ENCODE assay signal across 8 mouse cellular contexts in the genomic region with DNA sequence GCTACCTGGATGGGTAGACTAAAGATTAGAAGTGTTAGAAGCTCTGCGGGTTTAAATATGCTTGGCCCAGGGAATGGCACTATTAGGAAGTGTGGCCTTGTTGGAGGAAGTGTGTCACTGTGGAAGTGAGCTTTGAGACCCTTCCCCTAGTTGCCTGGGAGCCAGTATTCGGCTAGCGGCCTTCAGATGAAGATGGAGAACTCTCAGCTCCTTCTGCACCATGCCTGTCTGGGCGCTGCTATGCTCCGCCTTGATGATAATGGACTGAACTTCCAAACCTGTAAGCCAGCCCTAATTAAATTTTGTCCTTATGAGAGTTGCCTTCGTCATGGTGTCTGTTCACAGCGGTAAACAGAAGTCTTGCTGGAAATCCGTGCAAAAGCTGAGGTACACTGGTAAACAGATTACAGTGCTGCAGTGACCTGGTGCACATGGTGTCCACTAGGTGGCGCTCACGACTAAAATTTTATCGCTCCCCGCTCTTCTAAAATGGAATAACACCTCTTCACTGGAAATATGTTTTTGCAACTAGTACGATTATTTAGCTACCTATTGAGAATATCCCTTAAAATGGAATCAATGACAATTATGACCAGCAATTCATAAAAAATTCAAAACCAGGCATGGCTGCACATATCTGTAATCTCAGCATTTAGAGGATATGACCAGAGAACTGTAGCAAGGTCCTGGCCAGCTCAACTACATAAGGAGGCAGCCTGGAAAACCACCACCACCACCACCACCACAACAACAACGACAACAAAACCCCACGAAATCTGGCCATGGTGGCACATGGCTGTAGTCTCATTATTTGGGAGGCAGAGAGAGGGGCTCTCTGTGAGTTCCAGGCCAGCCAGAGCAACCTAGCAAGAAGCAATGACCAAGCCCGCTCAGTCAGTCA.
DNase-seq lines count a peak whose midpoint lies in the region; ATAC-seq and TF ChIP-seq lines count a peak whose summit lies in the region.

No protein-coding gene starts in this region.

- H3K36me3 ChIP-seq in kidney, embryonic 16.5 days (ENCODE audit: insufficient read depth, low read length) = no peaks in the 10 kb centered on the region
- H3K36me3 ChIP-seq in forebrain, embryonic 14.5 days (ENCODE audit: control insufficient read depth, insufficient read depth, low read length) = no peaks in the 10 kb centered on the region
- no peaks in the 10 kb centered on the region for H3K36me3 ChIP-seq in hindbrain, postnatal 0 days (ENCODE audit: insufficient read depth, low read length)
- H3K36me3 ChIP-seq in liver, adult 2 months (ENCODE audit: control insufficient read depth, insufficient read depth, low read length) = no peaks in the 10 kb centered on the region
- H3K36me3 ChIP-seq in neural tube, embryonic 13.5 days = no peaks in the 10 kb centered on the region
- no peaks in the 10 kb centered on the region for H3K36me3 ChIP-seq in stomach, postnatal 0 days (ENCODE audit: control insufficient read depth, insufficient read depth, low read length)

- TF ChIP-seq POLR2A in liver, adult 2 months (IDR thresholded peaks at IDR 0.05; ENCODE audit: extremely low read depth, insufficient read depth, low read length) = no peak

- no peak for ATAC-seq in kidney, embryonic 16.5 days (ENCODE audit: low FRiP score, low TSS enrichment)
- ATAC-seq in forebrain, embryonic 14.5 days = peak; percentile 88
- ATAC-seq in hindbrain, postnatal 0 days = peak; percentile 74
- ATAC-seq in neural tube, embryonic 13.5 days (ENCODE audit: low read depth) = peak; percentile 71; the same call in 1 of the 2 replicates
- peak; percentile 41; the same call in 1 of the 2 replicates for ATAC-seq in stomach, postnatal 0 days (ENCODE audit: low FRiP score, low TSS enrichment)

- peak; percentile 90 for TF ChIP-seq CTCF in hindbrain, postnatal 0 days (IDR thresholded peaks at IDR 0.05; ENCODE audit: low read depth)
- peak; percentile 70 for TF ChIP-seq CTCF in liver, adult 2 months (IDR thresholded peaks at IDR 0.05; ENCODE audit: low read depth, low read length)
- TF ChIP-seq CTCF in stomach, postnatal 0 days (IDR thresholded peaks at IDR 0.05; ENCODE audit: low read depth) = peak; percentile 87

- 29% methylated on average over 16 of the region's 16 CpGs for WGBS in kidney, embryonic 16.5 days
- WGBS in forebrain, embryonic 14.5 days = 31% methylated on average over 16 of the region's 16 CpGs
- 28% methylated on average over 16 of the region's 16 CpGs for WGBS in hindbrain, postnatal 0 days
- 27% methylated on average over 16 of the region's 16 CpGs for WGBS in liver, adult 2 months
- WGBS in neural tube, embryonic 13.5 days = 30% methylated on average over 16 of the region's 16 CpGs
- 29% methylated on average over 16 of the region's 16 CpGs for WGBS in stomach, postnatal 0 days

- no peak overlapping the region for H3K4me2 ChIP-seq in kidney, embryonic 16.5 days (replicated peaks; ENCODE audit: low read depth, low read length)
- H3K4me2 ChIP-seq in forebrain, embryonic 14.5 days (ENCODE audit: low read length) = no peak overlapping the region
- H3K4me2 ChIP-seq in hindbrain, postnatal 0 days (ENCODE audit: low read depth, low read length) = no peak overlapping the region
- no peak overlapping the region for H3K4me2 ChIP-seq in neural tube, embryonic 13.5 days
- H3K4me2 ChIP-seq in stomach, postnatal 0 days (replicated peaks; ENCODE audit: low read depth) = no peak overlapping the region

- no peaks in the 10 kb centered on the region for H3K27me3 ChIP-seq in kidney, embryonic 16.5 days (ENCODE audit: insufficient read depth, low read length)
- H3K27me3 ChIP-seq in forebrain, embryonic 14.5 days (replicated peaks; ENCODE audit: control insufficient read depth, insufficient read depth, low read length) = no peaks in the 10 kb centered on the region
- H3K27me3 ChIP-seq in hindbrain, postnatal 0 days (ENCODE audit: insufficient read depth, low read length) = no peaks in the 10 kb centered on the region
- no peaks in the 10 kb centered on the region for H3K27me3 ChIP-seq in liver, adult 2 months (ENCODE audit: control insufficient read depth, insufficient read depth, low read length)
- H3K27me3 ChIP-seq in neural tube, embryonic 13.5 days = no peaks in the 10 kb centered on the region
- H3K27me3 ChIP-seq in stomach, postnatal 0 days (ENCODE audit: control insufficient read depth, insufficient read depth, low read length) = no peaks in the 10 kb centered on the region

- H3K4me3 ChIP-seq in kidney, embryonic 16.5 days (ENCODE audit: low read length) = no peak overlapping the region
- no peak overlapping the region for H3K4me3 ChIP-seq in forebrain, embryonic 14.5 days (ENCODE audit: low read depth, low read length)
- H3K4me3 ChIP-seq in hindbrain, postnatal 0 days (ENCODE audit: low read length) = no peak overlapping the region
- no peak overlapping the region for H3K4me3 ChIP-seq in liver, adult 2 months (ENCODE audit: insufficient read depth, low read depth, low read length)
- H3K4me3 ChIP-seq in neural tube, embryonic 13.5 days = no peak overlapping the region
- no peak overlapping the region for H3K4me3 ChIP-seq in stomach, postnatal 0 days (ENCODE audit: low read depth, low read length)

- no peaks in the 10 kb centered on the region for H3K4me1 ChIP-seq in kidney, embryonic 16.5 days (ENCODE audit: insufficient read depth, low read length)
- no peaks in the 10 kb centered on the region for H3K4me1 ChIP-seq in forebrain, embryonic 14.5 days (ENCODE audit: control insufficient read depth, insufficient read depth, low read length)
- H3K4me1 ChIP-seq in hindbrain, postnatal 0 days (ENCODE audit: insufficient read depth, low read length) = peaks cover 6% of the 10 kb centered on the region; the same call in 1 of the 2 replicates
- H3K4me1 ChIP-seq in liver, adult 2 months (ENCODE audit: control insufficient read depth, insufficient read depth, low read length) = no peaks in the 10 kb centered on the region
- H3K4me1 ChIP-seq in neural tube, embryonic 13.5 days (replicated peaks) = no peaks in the 10 kb centered on the region
- no peaks in the 10 kb centered on the region for H3K4me1 ChIP-seq in stomach, postnatal 0 days (replicated peaks; ENCODE audit: control insufficient read depth, insufficient read depth)

- peak; percentile 32 to 65 for DNase-seq in kidney, adult 8-10 months
- DNase-seq in c-Kit-positive CD71-negative TER-119-negative erythroid progenitor cells, embryonic 14.5 days (ENCODE audit: low read depth) = peak; percentile 68
- DNase-seq in forebrain, embryonic 14.5 days (ENCODE audit: low spot score) = peak; percentile 90
- peak; percentile 92 for DNase-seq in hindbrain, postnatal 0 days (ENCODE audit: low spot score)
- DNase-seq in liver, adult 2 months (ENCODE audit: extremely low read depth, low read depth, low spot score) = peak; percentile 50
- peak; percentile 73 for DNase-seq in stomach, postnatal 0 days (ENCODE audit: low spot score)

- no peak overlapping the region for H3K9ac ChIP-seq in kidney, embryonic 16.5 days (replicated peaks; ENCODE audit: low read length)
- H3K9ac ChIP-seq in forebrain, embryonic 14.5 days (ENCODE audit: low read length) = no peak overlapping the region
- H3K9ac ChIP-seq in hindbrain, postnatal 0 days (replicated peaks; ENCODE audit: low read length) = no peak overlapping the region
- H3K9ac ChIP-seq in liver, adult 2 months (ENCODE audit: low read depth, low read length) = no peak overlapping the region
- H3K9ac ChIP-seq in neural tube, embryonic 13.5 days = no peak overlapping the region
- H3K9ac ChIP-seq in stomach, postnatal 0 days (ENCODE audit: low read length) = no peak overlapping the region

- no peak overlapping the region for H3K27ac ChIP-seq in kidney, embryonic 16.5 days (ENCODE audit: low read length)
- H3K27ac ChIP-seq in forebrain, embryonic 14.5 days (ENCODE audit: low read depth, low read length) = no peak overlapping the region
- H3K27ac ChIP-seq in hindbrain, postnatal 0 days = no peak overlapping the region
- H3K27ac ChIP-seq in liver, adult 2 months (replicated peaks; ENCODE audit: insufficient read depth, low read depth, low read length) = no peak overlapping the region
- H3K27ac ChIP-seq in neural tube, embryonic 13.5 days (replicated peaks) = no peak overlapping the region
- no peak overlapping the region for H3K27ac ChIP-seq in stomach, postnatal 0 days (replicated peaks)

- H3K9me3 ChIP-seq in kidney, embryonic 16.5 days (ENCODE audit: low read length) = no peaks in the 10 kb centered on the region
- H3K9me3 ChIP-seq in forebrain, embryonic 14.5 days (replicated peaks; ENCODE audit: control insufficient read depth, low read length) = no peaks in the 10 kb centered on the region
- H3K9me3 ChIP-seq in hindbrain, postnatal 0 days (ENCODE audit: low read length) = no peaks in the 10 kb centered on the region
- no peaks in the 10 kb centered on the region for H3K9me3 ChIP-seq in neural tube, embryonic 13.5 days
- no peaks in the 10 kb centered on the region for H3K9me3 ChIP-seq in stomach, postnatal 0 days (ENCODE audit: control insufficient read depth, low read length)

- H3K79me2 ChIP-seq in liver, adult 2 months (ENCODE audit: control insufficient read depth, insufficient read depth, low read length) = no peaks in the 10 kb centered on the region

- TF ChIP-seq EP300 in stomach, postnatal 0 days (optimal IDR thresholded peaks at IDR 0.05) = no peak
